Mouse (Mus musculus) liver, adult 10 weeks (tissue): ENCODE results near the gene 1700067P10Rik. TPM values are rescaled to one million over a fixed set of nuclear protein-coding genes. Genes with fewer than 3 reads are reported as not detected.

ENCODE experiments used
- polyA plus RNA-seq: library from polyadenylated mRNA; stranded (reverse); fragments of 350-450 nt; fragmentation: Illumina TruSeq; extraction: RNeasy Lipid Tissue Mini Kit (QIAGEN cat#74804); gene quantifications from one replicate; pipeline ENCODE4 v1.2.3, GENCODE M21; 2014; ENCODE audit warnings: low read depth, low replicate concordance

Gene 1700067P10Rik
- polyA plus RNA-seq: not detected

GRCm38 (mm10) chr17:48089019-48089418 lies at the start of gene 1700067P10Rik:
Gene 1700067P10Rik (plus strand): TSS chr17:48089319.

Other genes with a start within 250 kb of the 1700067P10Rik start
- gene Foxp4, start 164.7 kb upstream of the 1700067P10Rik start, polyA plus RNA-seq: 0.40 TPM
- not detected for gene 1700122O11Rik, start 51.0 kb upstream of the 1700067P10Rik start, polyA plus RNA-seq
- gene 9830107B12Rik, start 56.9 kb downstream of the 1700067P10Rik start, polyA plus RNA-seq: not detected
- gene A530064D06Rik, start 78.0 kb downstream of the 1700067P10Rik start, polyA plus RNA-seq: 0.48 TPM
- gene Trem1, start 143.4 kb downstream of the 1700067P10Rik start, polyA plus RNA-seq: not detected
- not detected for gene Trem3, start 158.5 kb downstream of the 1700067P10Rik start, polyA plus RNA-seq
- 2.3 TPM for gene Treml4, start 175.0 kb downstream of the 1700067P10Rik start, polyA plus RNA-seq
- gene Treml2, start 210.2 kb downstream of the 1700067P10Rik start, polyA plus RNA-seq: not detected
- gene B430306N03Rik, start 226.8 kb downstream of the 1700067P10Rik start, polyA plus RNA-seq: 0.40 TPM